Mouse (Mus musculus): ENCODE data around the gene Ccdc148.

Ccdc148 gene

DNA sequence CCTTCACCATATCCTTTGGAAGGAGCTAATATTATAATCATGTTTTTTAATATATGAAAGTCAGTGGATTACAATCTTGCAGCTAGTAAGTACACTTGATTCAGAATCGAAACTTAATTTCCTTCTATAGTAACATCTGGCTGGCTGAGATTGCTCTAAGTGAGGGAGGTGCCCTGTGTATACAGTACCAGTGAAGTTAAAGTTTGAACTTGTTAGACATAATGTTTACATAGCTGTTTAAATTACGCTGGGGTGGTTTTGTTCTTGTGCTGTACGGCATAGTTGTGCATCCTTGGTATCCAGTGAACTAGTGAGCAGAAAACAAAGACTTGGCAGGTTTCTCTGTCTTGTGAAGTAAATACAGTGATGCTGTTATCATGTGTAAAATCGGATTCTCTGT, 18.5 kb upstream of the Ccdc148 start:
- DNase-seq (ENCODE audit: low spot score), result no peak

DNA sequence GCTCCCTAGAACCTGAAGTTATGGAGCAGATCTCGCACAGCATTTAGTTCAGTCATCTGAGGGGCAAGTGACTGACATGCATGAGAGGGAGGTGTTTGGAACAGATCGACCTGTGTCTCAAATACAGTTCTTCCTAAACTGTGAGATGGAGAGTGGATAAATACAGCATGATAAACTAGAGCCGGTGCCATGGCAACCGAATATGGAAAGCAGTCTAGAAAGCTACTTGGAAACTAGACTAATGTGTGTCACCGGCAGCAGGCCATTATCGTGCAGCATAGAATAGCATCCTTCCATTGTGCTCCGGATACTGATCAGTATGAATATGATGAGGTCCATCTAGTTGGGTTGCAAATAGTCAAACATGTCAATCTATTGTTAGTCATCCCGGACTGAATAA, 17.7 kb upstream of the Ccdc148 start:
- no peak for DNase-seq (ENCODE audit: low spot score)

DNA sequence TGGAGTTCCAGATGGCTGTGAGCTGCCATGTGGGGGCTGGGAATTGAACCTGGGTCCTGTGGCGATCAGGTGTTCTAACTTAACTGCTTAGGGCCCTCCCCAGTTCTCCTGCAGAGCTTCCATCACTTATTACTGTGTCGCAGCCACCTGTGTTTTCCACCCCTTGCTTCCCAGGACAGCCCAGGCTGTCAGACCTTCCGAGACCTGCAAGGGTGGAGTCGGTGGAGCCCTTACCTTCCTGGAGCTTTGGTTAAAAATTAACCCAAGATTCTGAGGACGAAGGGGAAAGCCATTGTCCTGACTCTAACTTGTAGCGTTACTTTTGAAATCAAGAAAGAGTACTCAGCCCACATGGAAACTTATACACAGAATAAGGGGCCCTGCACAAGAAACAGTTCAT, 15.4 kb upstream of the Ccdc148 start:
- no peak for DNase-seq (ENCODE audit: low spot score)

DNA sequence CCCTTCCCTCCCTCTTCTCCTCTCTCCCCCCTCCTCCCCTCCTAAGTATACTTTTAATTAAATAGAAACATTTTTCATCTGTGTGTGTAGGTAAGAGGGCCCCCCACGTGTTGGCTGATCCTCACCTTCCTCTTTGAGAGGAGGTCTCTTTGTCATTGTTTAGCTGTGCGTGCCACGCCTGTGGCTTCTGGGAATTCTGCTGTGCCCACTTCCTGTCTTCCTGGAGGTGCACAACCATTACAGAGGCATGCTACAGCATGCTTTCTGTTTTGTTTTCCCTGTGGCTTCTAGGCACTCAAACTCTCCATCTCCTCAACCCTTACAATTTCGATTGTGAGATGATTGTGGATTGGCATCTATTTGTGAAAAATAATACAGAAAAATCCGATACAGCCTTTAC, 11.1 kb upstream of the Ccdc148 start:
- no peak for DNase-seq (ENCODE audit: low spot score)

DNA sequence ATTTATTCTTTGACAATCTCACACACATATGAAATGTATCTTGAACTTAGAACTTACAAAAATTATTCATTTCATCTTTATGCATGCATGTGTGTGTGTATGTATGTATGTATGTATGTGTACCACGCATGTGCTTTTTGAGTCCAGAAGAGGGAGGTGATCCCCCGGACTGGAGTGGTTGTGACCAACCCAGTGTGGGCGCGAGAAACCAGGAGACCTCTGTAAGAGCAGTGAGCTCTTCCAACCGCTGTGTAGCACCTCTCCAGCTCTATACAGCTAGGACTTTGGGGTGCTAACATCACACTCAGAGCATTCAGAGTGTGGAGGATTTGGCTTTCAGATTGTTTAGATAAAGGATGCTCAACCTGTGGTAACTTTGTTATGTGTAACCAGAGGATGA, 10.1 kb upstream of the Ccdc148 start:
- DNase-seq (ENCODE audit: low spot score), result no peak

DNA sequence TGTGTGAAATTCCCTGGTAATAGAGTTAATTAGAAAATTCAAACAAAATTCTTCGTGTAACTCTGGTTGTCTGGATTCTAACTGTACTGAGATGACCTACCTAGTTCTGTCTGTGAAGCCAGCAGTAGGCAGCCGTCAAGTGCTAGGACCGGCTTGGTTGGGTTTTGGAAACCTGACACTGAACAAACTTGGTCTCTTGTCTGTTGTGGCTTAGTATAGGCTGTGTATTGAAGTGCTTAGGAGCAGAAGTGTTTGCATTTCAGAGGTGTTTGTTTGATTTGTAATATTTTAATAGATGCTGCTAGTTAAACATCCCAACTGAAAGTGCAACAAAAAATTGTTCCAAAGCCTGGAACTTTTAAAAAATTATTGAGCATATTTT, 9.7 kb upstream of the Ccdc148 start:
- no peak for DNase-seq (ENCODE audit: low spot score)

DNA sequence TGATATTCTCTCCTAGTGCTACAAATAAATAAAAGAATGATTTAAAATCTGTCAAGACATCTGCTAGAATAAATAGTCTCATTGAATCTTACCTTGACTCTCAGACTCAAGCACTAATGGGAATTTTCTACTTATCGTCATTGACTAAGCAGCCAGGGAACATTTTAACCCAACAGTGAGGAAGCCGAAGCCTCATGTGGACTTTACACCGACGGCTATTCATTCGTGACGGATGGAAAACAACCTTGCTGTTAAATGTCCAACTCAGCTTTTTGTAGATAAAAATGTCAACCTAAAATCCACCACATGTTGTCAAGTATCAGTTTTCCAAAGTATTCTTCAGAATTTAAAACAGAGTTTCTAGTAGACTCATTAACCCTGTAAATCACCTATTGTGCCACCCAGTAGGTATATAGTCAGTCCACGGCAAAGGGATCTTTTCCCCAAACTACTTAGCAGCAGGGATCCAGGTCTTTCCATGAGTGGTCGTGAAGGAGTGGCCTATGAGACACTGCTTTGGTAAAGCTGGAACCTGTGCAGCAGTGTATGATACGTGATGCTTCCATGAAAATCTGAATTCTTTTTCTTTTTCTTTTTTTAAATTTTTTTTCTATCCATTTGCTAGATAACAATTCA, 9.2 kb upstream of the Ccdc148 start:
- no peak for DNase-seq (ENCODE audit: low spot score)

DNA sequence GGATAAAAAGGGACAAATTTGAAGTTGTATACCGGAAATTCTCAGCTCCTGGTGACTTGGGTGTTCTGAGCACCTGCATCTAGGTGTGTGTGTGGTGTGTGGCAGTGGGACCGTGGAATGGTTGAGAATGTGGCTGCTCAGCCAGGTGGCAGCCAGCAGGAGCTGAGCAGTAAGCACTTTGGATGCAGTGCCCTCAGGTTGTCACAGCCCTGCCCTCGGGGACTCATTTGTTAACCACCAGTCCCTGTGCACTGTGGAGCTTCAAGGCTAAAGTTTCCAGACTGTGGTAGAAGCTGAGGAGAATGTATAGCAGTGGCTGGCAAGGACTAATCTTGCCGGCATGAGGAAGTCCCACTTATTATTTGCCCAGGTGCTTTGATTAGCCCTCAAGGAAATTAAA, 7.3 kb upstream of the Ccdc148 start:
- no peak for DNase-seq (ENCODE audit: low spot score)

DNA sequence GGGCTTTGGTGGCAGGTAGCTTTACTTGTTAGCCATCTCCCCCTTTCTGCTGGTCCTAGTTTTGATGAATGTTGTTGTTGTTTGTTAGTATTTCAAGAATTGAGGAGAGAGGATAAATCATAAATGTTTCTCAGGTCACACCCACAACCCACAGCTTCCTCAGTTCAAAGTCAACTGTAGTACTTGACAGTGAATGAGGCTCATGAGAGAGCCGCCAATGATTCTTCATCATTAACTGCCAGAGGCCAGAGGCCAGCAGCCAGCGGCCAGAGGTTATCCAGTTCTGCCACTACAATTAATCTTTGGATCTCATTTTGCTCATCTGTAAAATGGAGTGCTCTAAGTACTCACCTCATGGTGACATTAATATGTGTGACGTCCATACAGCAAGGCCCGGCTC, 6.5 kb upstream of the Ccdc148 start:
- no peak for DNase-seq (ENCODE audit: low spot score)

DNA sequence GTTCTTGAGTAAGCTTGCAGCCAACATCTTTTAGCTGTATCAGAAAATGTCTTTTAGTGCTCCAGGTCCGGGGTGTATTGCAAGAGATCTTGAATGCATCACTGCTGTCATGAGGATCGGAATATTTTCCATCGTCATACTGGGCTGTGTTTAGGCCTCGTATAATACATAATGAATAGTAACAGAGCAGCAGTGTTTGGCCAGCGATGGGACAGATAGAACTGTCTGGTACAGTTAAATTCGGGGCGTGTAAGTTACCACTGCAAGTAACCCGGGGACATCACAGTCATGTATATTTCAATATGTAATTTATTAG, 1.8 kb upstream of the Ccdc148 start:
- no peak for DNase-seq (ENCODE audit: low spot score)

DNA sequence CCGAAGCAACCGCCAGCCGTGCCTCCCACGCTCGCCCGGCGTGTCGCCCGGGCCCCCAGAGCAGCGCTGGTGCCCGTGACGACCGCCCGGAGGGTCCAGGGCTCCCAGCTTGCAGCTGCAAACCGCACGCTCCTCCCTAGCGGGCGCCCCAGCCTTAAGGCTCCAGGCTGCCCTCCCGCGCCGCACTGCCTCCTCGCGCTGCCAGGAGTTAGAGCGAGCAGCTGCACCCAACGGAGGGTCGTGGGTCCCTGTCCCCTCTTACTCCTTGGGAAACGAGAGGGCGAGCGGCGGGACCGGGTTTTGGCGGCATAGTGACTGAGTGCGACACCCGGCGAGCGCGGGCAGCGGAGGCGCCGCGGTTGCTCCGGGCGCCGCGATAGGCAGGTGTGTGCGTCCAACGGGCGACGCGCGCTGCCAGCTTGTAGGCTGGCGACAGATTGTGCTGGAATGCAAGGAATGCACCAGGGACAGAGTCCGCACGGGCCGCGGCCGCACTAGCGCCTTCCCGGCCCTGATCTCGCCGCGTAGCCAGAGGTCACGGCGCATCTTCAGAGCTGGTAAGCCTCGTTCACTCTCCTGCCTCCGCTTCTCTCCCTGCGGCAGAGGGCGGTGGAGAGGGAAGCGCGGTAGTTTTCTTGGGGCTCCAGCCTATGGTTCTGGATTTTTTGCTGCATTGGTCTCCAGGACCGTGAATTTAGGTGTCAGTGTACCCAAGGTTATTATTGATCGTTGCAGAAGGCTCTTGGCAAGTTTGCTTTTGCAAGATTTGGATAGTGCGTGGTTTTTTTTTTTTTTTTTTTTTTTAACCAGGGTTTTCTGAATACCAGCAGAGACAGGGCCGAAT, 1.2 kb upstream of the Ccdc148 start:
- peak; percentile 61 for DNase-seq (ENCODE audit: low spot score)

DNA sequence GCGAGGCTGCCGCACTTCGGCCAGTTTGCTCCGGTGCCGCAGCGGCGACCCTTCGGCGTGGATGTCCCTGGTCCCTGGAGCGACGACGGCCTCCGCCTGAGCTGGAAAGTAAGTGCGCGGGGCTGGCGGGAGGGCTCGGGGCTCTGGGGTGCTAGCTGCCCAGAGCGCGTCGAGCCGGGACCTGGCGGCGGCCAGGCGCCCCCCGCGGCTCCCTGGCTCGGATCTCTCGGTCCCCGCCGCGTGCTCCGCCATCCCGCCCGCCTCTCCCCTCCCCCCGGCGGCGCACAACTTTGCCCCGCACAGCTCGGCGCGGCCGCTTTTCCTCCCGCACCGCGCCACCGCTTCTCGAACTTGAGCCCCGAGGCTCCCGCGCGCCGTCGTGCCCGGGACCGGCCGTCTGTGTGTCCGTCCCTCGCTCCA, 548 bp upstream of the Ccdc148 start:
- peak; percentile 20 for DNase-seq (ENCODE audit: low spot score)

DNA sequence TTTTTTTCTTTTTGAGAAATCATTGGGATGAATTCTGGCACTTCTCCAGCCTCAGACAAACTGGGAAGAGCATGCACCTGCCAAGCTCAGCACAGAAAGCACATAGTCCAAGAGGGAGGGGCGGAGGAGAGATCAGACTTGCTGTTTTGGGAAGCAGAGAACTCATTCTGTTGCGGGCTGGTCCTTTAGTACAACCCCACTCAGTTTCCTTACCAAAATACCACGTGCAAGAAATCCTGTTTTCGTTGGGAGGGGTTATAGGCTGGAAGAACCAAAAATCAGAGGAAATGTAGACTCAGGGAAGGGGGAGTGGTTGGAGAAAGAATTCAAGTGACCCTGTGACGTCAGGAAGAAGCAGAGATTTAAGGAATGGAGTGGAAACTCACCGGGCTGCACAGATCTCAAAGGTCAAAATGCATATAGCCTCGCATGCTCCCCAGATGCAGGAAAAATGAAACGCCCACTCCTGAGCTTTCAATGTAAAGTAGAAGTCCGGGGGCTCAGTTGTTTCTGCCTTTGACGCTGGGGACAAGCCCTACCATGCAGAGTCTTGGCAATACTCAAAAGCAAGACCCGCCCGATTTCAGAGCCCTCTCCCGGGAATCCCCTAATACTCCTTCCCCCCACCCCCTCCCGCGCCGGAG, 400 bp downstream of the Ccdc148 start:
- DNase-seq (ENCODE audit: low spot score), result no peak

DNA sequence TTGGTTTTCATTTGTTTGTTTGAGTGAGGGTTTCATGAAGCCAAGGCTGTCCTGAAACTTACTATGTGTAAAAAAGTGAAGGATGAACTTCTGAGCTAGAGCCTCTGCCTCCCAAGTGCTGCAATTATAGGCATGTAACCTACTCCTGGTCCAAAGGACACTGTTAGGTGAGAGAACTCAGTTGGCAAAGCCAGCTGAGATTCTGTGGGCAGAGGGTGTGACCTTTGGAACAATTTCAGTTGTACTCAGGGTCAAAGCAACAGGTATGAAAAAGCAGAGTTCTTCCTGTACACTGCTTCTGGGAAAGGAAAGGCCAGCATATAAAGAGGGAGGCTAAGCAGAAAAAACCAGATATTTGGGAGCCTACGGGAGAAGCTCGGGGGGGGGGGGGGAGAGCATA, 2.4 kb downstream of the Ccdc148 start:
- no peak for DNase-seq (ENCODE audit: low spot score)

DNA sequence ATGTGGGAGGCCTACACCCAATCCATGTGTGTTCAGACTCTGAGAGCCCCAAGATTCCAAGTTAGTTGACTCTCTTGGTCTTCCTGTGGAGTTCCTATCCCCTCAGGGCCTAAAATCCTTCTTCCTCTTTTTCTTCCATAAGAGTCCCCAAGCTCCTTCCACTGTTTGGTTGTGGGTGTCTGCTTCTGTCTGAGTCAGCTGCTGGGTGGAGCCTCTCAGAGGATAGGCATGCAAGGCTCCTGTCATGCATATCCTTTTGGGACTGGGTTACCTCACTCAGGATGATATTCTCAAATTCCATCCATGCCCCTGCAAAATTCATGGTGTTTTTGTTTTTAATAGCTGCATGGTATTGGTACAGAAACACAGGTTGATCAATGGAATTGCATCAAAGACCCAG, 5.1 kb downstream of the Ccdc148 start:
- no peak for DNase-seq (ENCODE audit: low spot score)

DNA sequence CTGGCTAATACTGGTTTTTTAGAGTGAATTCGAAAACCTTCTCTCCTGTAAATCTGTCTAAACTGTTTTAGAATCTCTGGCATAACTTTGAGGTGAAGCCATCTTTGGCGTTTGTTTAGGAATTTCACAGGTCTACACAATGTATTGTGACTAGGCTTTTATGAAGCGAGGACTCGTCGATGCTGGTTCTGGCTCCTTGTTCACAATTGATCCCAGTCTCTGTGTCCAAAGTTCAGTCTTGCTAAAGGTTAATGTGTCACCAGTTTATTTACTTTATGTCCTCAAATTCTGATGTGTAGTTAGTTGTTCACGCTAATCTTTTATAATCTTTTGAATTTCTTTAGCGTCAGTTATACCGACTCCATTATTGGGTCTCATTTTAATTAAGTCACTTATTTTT, 29.4 kb downstream of the Ccdc148 start:
- DNase-seq (ENCODE audit: low spot score), result no peak

DNA sequence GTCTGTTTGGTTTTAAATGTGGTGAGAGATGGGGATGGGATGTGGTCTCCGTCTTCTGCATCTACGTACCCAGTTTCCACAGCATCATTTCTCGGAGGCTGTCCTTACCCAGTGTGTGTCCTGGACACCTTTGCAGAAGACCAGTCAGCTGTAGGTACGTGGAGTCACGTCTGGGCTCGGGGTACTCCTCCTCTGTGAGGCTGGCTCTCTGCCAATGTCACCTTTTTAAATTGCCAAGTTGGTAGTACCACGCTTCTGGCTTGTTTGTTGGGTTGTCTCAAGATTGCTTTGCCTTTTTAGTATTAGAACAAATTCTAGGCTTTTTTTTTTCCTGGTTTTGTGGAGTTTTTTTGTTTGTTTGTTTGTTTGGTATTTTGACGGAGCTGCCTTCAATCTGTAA, 30.7 kb downstream of the Ccdc148 start:
- no peak for DNase-seq (ENCODE audit: low spot score)

DNA sequence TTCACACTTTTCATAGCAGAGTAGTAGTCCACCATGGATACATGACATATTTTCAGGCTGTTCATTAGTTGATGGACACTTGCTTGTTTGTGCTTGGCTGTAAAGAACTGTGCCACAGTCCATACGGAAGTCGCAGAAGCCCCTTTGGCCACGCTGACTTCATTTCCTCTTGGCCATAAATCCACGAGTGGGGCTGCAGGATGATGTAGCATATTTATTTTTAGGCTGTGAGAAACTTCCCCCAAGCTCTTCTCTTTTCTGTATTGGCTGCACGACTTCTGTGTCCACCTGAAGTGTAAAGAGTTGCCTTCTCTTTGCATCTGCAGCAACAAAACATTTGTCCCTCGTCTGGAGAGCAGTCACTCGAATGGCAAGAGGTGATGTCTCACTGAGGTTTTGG, 31.5 kb downstream of the Ccdc148 start:
- no peak for DNase-seq (ENCODE audit: low spot score)

DNA sequence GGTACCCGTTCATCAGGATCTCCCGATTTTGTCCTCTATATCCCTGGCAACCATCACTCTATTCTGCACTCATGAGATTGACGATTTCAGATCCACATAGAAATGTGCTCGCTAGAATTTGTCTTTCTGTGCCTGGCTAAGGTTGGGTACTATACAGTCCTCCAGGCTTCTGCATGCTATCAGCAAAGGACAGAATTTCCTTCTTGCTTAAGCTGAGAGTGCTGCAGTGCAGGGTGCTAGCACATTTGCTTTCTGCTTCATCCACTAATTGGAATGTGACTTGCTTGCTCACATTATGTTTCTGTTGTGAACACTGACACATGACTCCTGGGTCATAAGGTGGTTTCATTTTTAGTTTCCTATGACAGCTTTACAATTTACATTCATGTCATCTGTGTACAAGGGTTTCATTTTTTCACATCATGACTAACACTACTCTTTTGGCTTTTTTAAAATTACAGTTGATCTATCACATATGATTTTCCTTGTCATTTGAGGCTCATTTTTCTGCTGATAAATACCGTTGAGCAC, 104.8 kb downstream of the Ccdc148 start:
- DNase-seq (ENCODE audit: low spot score), result no peak

DNA sequence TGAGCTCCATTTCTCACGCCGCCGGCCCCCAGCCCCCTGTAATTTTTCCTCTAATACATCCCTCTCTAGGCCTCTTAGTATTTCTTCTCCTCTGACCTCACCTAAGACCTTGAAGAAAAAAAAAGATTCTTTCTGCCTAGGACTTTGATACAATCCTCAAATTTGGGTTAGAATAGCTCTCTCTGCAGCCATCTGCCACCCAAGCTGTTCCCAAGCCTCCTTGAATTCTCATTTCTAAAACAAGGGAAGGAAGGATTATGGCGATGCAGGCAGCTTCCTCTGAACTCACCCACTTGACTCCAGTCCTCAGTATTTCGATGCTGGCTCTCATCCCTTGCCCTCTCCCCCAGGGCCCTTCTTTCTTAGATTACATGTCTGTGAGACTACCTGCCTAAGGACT, 106.1 kb downstream of the Ccdc148 start:
- no peak for DNase-seq (ENCODE audit: low spot score)

DNA sequence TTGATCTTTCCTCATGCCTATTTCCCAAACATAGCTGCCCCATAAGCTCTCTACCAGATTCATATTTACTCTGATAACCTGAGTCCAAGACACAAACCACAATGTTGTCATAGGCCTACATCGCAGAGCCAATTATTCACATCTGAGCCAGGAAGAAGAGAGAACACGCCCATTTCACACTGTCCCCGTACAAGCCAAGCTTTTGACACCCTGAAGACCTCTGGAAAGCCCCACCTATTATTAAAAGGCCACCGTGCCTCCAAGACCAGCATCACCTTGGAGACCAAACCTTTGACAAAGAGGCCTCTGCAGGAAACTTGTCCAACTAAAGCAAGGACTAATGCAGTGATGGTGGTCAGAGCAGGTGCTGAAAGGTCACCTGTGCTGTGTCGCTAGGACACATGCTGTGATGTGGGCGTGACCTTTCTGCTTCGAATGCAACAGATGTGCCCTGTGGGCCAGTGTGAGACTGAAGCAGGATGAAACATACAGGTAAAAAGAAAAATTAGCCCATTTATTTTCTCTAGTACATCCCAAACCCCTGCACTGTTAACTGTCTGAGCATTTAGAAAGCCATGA, 106.9 kb downstream of the Ccdc148 start:
- no peak for DNase-seq (ENCODE audit: low spot score)

DNA sequence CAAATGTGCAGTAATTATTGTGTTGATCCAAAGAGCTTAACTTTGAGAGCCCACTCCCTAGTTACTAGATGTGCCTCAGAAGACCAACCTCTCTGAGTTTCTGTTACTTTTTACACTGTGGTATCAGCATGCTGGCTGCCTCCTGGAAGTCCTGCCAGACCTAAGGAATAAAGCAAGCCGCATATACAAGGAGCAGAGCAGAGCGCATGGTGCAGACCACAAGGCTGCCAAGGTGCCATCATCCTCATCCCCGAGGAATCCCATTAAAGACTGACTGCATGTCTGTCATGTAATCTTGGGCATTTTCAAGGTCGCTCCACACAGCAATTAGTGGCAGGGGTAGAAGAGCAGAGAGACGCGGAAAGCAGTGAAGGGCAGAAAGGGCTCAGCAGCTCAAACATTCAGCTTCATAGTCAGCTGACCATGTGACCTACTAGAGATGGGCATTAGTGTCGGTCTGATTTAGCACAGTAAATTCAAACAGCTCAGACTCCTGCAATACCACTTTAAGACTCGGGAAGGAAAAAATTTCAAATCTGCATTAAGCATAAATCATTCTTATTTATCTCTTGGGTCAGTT, 110.1 kb downstream of the Ccdc148 start:
- DNase-seq (ENCODE audit: low spot score), result no peak

DNA sequence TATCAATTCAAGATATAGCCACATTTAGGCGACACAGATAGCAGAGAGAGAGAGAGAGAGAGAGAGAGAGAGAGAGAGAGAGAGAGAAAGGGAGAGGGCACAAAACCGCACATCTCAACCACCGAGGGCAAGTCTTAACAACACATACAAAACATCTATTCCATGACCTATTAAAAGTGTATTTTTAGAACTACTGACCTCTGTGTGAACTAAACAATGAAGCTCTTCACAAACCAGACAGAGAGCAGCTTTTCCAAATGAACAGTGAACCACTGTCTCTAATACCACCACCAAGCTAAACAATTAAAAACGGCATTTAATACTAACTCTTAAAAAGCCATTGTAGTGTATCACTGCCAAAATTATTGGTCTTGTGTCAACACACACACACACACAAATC, 110.8 kb downstream of the Ccdc148 start:
- no peak for DNase-seq (ENCODE audit: low spot score)
